ENCODE assay signal across 8 mouse cellular contexts in genomic region chr11:54927346-54928140, GRCm38 (mm10). TPM values are rescaled to one million over a fixed set of nuclear protein-coding genes. Genes with fewer than 3 reads are reported as not detected.
A peak's percentile ranks its signal among the peaks of the same experiment; 100 is the strongest.
DNase-seq lines count a peak whose midpoint lies in the region; ATAC-seq and TF ChIP-seq lines count a peak whose summit lies in the region.
"Had no signal": no experiment of that assay in that cellular context is flagged by ENCODE, and none has a peak within 500 bp of the region (broad histone marks: within the 10 kb centered on the region; RNA-seq: fewer than 3 reads in every experiment).

No protein-coding gene starts in this region.

- H3K36me3 ChIP-seq in MEL (ENCODE audit: control insufficient read depth in 1 of 2, insufficient read depth in 2 of 2, low read length in 2 of 2), result no peaks in the 10 kb centered on the region
- H3K36me3 ChIP-seq in embryonic facial prominence, embryonic 14.5 days (ENCODE audit: control insufficient read depth, insufficient read depth, low read length), result peaks cover 85% of the 10 kb centered on the region
- peaks cover 27% of the 10 kb centered on the region for H3K36me3 ChIP-seq in heart, embryonic 16.5 days (ENCODE audit: control insufficient read depth, insufficient read depth)

- 78% methylated on average over 14 of the region's 14 CpGs for WGBS in embryonic facial prominence, embryonic 14.5 days
- 60% methylated on average over 14 of the region's 14 CpGs for WGBS in heart, embryonic 16.5 days

- ATAC-seq in embryonic facial prominence, embryonic 14.5 days (ENCODE audit: low read depth), result no peak; the same call in 1 of the 2 replicates
- peak; percentile 66 for ATAC-seq in heart, embryonic 16.5 days (replicated peaks; ENCODE audit: extremely low read depth, insufficient read depth, low FRiP score)

- H3K4me2 ChIP-seq in embryonic facial prominence, embryonic 14.5 days (ENCODE audit: low read depth, low read length), result no peak overlapping the region
- H3K4me2 ChIP-seq in heart, embryonic 16.5 days (ENCODE audit: low read depth, low read length), result no peak overlapping the region
- H3K4me2 ChIP-seq: limb, embryonic 13.5 days had no signal

- H3K9ac ChIP-seq in MEL (ENCODE audit: control insufficient read depth, low read depth, low read length, poor library complexity, severe bottlenecking), result no peak overlapping the region
- H3K9ac ChIP-seq in embryonic facial prominence, embryonic 14.5 days (ENCODE audit: low read depth, low read length), result no peak overlapping the region
- H3K9ac ChIP-seq in heart, embryonic 16.5 days (ENCODE audit: low read length), result 0 out of 2 replicates have a peak overlapping the region, but pooled peaks have one; percentile 34
- H3K9ac ChIP-seq: limb, embryonic 13.5 days had no signal

- no peaks in the 10 kb centered on the region for H3K4me1 ChIP-seq in MEL (ENCODE audit: control insufficient read depth in 1 of 2, insufficient read depth in 2 of 2, low read length in 2 of 2)
- no peaks in the 10 kb centered on the region for H3K4me1 ChIP-seq in embryonic facial prominence, embryonic 14.5 days (ENCODE audit: control insufficient read depth, insufficient read depth, low read length)
- peaks cover 8% of the 10 kb centered on the region for H3K4me1 ChIP-seq in heart, embryonic 16.5 days (ENCODE audit: control insufficient read depth, insufficient read depth, low read length)
- H3K4me1 ChIP-seq: limb, embryonic 13.5 days had no signal

- peak; percentile 91 to 95 (median 95) for TF ChIP-seq CTCF in MEL (IDR thresholded peaks at IDR 0.05 in 2 of 3, conservative IDR thresholded peaks at IDR 0.05 in 1 of 3; ENCODE audit: control insufficient read depth in 1 of 3, insufficient read depth in 1 of 3, low read depth in 2 of 3, low read length in 3 of 3, poor library complexity in 1 of 3, severe bottlenecking in 1 of 3)

- no peak for TF ChIP-seq POLR2A in MEL (IDR thresholded peaks at IDR 0.05; ENCODE audit: control insufficient read depth in 1 of 2, insufficient read depth in 1 of 2, low read depth in 1 of 2, low read length in 2 of 2, poor library complexity in 1 of 2)

- peak; percentile 77 for DNase-seq in MEL (ENCODE audit: low read depth, low spot score)
- DNase-seq in adrenal gland, postnatal 25 days, result peak; percentile 71
- peak; percentile 56 for DNase-seq in embryonic facial prominence, embryonic 14.5 days (ENCODE audit: low spot score)
- peak; percentile 24 to 68 for DNase-seq in layer of hippocampus, adult 18-20 months (ENCODE audit: low spot score in 2 of 2)
- DNase-seq in lung, postnatal 10 days, result peak; percentile 75
- peak; percentile 22 to 25 for DNase-seq in right cerebral cortex, postnatal 36 days (ENCODE audit: low spot score in 2 of 2)

- H3K9me3 ChIP-seq in MEL (replicated peaks; ENCODE audit: insufficient read depth, low read length), result no peaks in the 10 kb centered on the region
- no peaks in the 10 kb centered on the region for H3K9me3 ChIP-seq in embryonic facial prominence, embryonic 14.5 days (ENCODE audit: control insufficient read depth, low read length)
- H3K9me3 ChIP-seq in heart, embryonic 16.5 days (replicated peaks; ENCODE audit: control insufficient read depth, low read length), result no peaks in the 10 kb centered on the region
- H3K9me3 ChIP-seq: limb, embryonic 13.5 days had no signal

- no peaks in the 10 kb centered on the region for H3K27me3 ChIP-seq in MEL (ENCODE audit: control insufficient read depth in 1 of 2, insufficient read depth in 2 of 2, low read length in 2 of 2)
- no peaks in the 10 kb centered on the region for H3K27me3 ChIP-seq in embryonic facial prominence, embryonic 14.5 days (replicated peaks; ENCODE audit: control insufficient read depth, insufficient read depth, low read length)
- no peaks in the 10 kb centered on the region for H3K27me3 ChIP-seq in heart, embryonic 16.5 days (ENCODE audit: control insufficient read depth, insufficient read depth, low read length)
- H3K27me3 ChIP-seq: limb, embryonic 13.5 days had no signal

- no peak overlapping the region for H3K4me3 ChIP-seq in MEL (ENCODE audit: control insufficient read depth in 1 of 2, insufficient read depth in 1 of 2, low read depth in 2 of 2, low read length in 2 of 2)
- no peak overlapping the region for H3K4me3 ChIP-seq in embryonic facial prominence, embryonic 14.5 days (ENCODE audit: low read depth, low read length)
- no peak overlapping the region for H3K4me3 ChIP-seq in heart, embryonic 16.5 days (ENCODE audit: low read length)
- H3K4me3 ChIP-seq: limb, embryonic 13.5 days had no signal

- peak; percentile 92 for TF ChIP-seq RAD21 in MEL (IDR thresholded peaks at IDR 0.05; ENCODE audit: low read depth, low read length)

- H3K27ac ChIP-seq in MEL (ENCODE audit: control insufficient read depth, low read depth, low read length), result no peak overlapping the region
- H3K27ac ChIP-seq in embryonic facial prominence, embryonic 14.5 days (replicated peaks; ENCODE audit: low read depth, low read length), result no peak overlapping the region
- H3K27ac ChIP-seq in heart, embryonic 16.5 days (ENCODE audit: low read length), result no peak overlapping the region
- H3K27ac ChIP-seq: limb, embryonic 13.5 days had no signal

- no peaks in the 10 kb centered on the region for H3K79me2 ChIP-seq in MEL (ENCODE audit: control insufficient read depth, insufficient read depth, low read length, poor library complexity)

- peak in 1 of 2 experiments; percentile 25; a peak in 1 of 4 replicates for TF ChIP-seq EP300 in MEL (IDR thresholded peaks at IDR 0.05; ENCODE audit: low read depth in 1 of 2, low read length in 2 of 2)

TF ChIP-seq in MEL, 35 proteins besides CTCF, POLR2A, EP300 and RAD21 (continues in another document):
- TF ChIP-seq ETS1 (IDR thresholded peaks at IDR 0.05; ENCODE audit: low read depth, low read length) (no peak), GATA1 (IDR thresholded peaks at IDR 0.05; ENCODE audit: low read depth, low read length) (peak; percentile 59), SIN3A (IDR thresholded peaks at IDR 0.05; ENCODE audit: low read length) (peak; percentile 59), ZKSCAN1 (IDR thresholded peaks at IDR 0.05; ENCODE audit: low read depth, low read length) (no peak), ZMIZ1 (IDR thresholded peaks at IDR 0.05; ENCODE audit: low read depth, low read length) (no peak), CHD1 (IDR thresholded peaks at IDR 0.05; ENCODE audit: low read depth, low read length) (no peak), BHLHE40 (IDR thresholded peaks at IDR 0.05; ENCODE audit: borderline replicate concordance, low read depth, low read length) (peak; percentile 46; the same call in 1 of the 2 replicates), ELF1 (IDR thresholded peaks at IDR 0.05; ENCODE audit: low read depth, low read length) (no peak), USF2 (IDR thresholded peaks at IDR 0.05; ENCODE audit: borderline replicate concordance in 1 of 2, insufficient read depth in 1 of 2, low read depth in 1 of 2, low read length in 2 of 2) (no peak), MAFK (IDR thresholded peaks at IDR 0.05; ENCODE audit: borderline replicate concordance, low read depth, low read length) (no peak), JUND (IDR thresholded peaks at IDR 0.05; ENCODE audit: low read depth, low read length) (no peak), MYC (IDR thresholded peaks at IDR 0.05; ENCODE audit: low read depth, low read length) (0 out of 2 replicates have a peak, but pooled peaks have one; percentile 46), KAT2A (conservative IDR thresholded peaks at IDR 0.05; ENCODE audit: low read depth, low read length) (no peak), MXI1 (IDR thresholded peaks at IDR 0.05; ENCODE audit: low read depth, low read length) (peak; percentile 48; the same call in 1 of the 2 replicates), POLR2AphosphoS5 (IDR thresholded peaks at IDR 0.05; ENCODE audit: borderline replicate concordance, low read depth, low read length) (no peak), POLR2AphosphoS2 (IDR thresholded peaks at IDR 0.05; ENCODE audit: low read length) (no peak), ZC3H11A (IDR thresholded peaks at IDR 0.05; ENCODE audit: low read depth, low read length) (peak; percentile 88), TCF12 (IDR thresholded peaks at IDR 0.05; ENCODE audit: low read depth, low read length) (0 out of 2 replicates have a peak, but pooled peaks have one; percentile 18), TAL1 (IDR thresholded peaks at IDR 0.05; ENCODE audit: low read length) (no peak), UBTF (IDR thresholded peaks at IDR 0.05; ENCODE audit: borderline replicate concordance, insufficient read depth, low read depth, low read length) (no peak), E2F4 (IDR thresholded peaks at IDR 0.05; ENCODE audit: borderline replicate concordance, low read depth, low read length) (no peak), HCFC1 (IDR thresholded peaks at IDR 0.05; ENCODE audit: low read depth, low read length) (no peak), CHD2 (IDR thresholded peaks at IDR 0.05; ENCODE audit: low read length) (no peak), ZNF384 (IDR thresholded peaks at IDR 0.05; ENCODE audit: low read depth, low read length) (0 out of 2 replicates have a peak, but pooled peaks have one; percentile 18), MYB (IDR thresholded peaks at IDR 0.05; ENCODE audit: low read depth, low read length) (no peak), TBP (IDR thresholded peaks at IDR 0.05; ENCODE audit: low read depth, low read length) (no peak), MEF2A (IDR thresholded peaks at IDR 0.05; ENCODE audit: extremely low read depth, insufficient replicate concordance, low read depth, low read length, poor library complexity, severe bottlenecking) (no peak)

RNA-seq across cellular contexts. Expression of gene Gpx3, which starts 25.3 kb away (rescaled TPM):
- 0.12 TPM in 1 of 2 replicates, not detected in the other for total RNA-seq in MEL (2012; rRNA removed)
- under 1 TPM in 1 of 2 experiments, not detected in 1; 0.15 TPM for polyA plus RNA-seq in MEL (2012; ENCODE audit: insufficient read depth in 1 of 2, insufficient read length in 2 of 2, low read depth in 1 of 2, low replicate concordance in 2 of 2, missing spikeins in 1 of 2)
- 255 and 328 TPM in 2 replicates for total RNA-seq in adrenal gland, postnatal 25 days (2021)
- 67.7 and 89.8 TPM in 2 replicates for polyA plus RNA-seq in embryonic facial prominence, embryonic 14.5 days (2014; fragmentation: Nextera tagmentation; extraction: Ambion mirVana)
- polyA plus RNA-seq in heart, embryonic 16.5 days (2015; fragmentation: Nextera tagmentation; extraction: Ambion mirVana), result 771 and 1,022 TPM in 2 replicates
- 1 to 10 TPM; 4.7 to 5.8 TPM for total RNA-seq in layer of hippocampus, adult 18-20 months (2021)

RNA-seq across cellular contexts. Expression of gene Tnip1, which starts 35.2 kb away (rescaled TPM):
- 8.1 and 10.5 TPM in 2 replicates for total RNA-seq in MEL (2012; rRNA removed)
- polyA plus RNA-seq in MEL (2012; ENCODE audit: insufficient read depth in 1 of 2, insufficient read length in 2 of 2, low read depth in 1 of 2, low replicate concordance in 2 of 2, missing spikeins in 1 of 2), result 10 to 100 TPM in 1 of 2 experiments, not detected in 1; 19.7 TPM
- 79.9 and 97.1 TPM in 2 replicates for total RNA-seq in adrenal gland, postnatal 25 days (2021)
- 20.4 and 21.0 TPM in 2 replicates for polyA plus RNA-seq in embryonic facial prominence, embryonic 14.5 days (2014; fragmentation: Nextera tagmentation; extraction: Ambion mirVana)
- 20.0 and 24.7 TPM in 2 replicates for polyA plus RNA-seq in heart, embryonic 16.5 days (2015; fragmentation: Nextera tagmentation; extraction: Ambion mirVana)
- total RNA-seq in layer of hippocampus, adult 18-20 months (2021), result 10 to 100 TPM; 35.2 to 39.0 TPM

Comparison
In these comparisons a context has a peak if more than half of its experiments do, and no peak if none do; other contexts are left out.
1. DNase-seq: peak in every context shown above with its lines; median percentile 77 in MEL; 75 in lung, postnatal 10 days; 71 in adrenal gland, postnatal 25 days; 56 in embryonic facial prominence, embryonic 14.5 days; 46 in layer of hippocampus, adult 18-20 months; 24 in right cerebral cortex, postnatal 36 days.
2. RNA of gene Gpx3, which starts 25.3 kb away (total RNA-seq): 255 to 328 TPM in adrenal gland, postnatal 25 days; 4.7 to 5.8 TPM in layer of hippocampus, adult 18-20 months and 0.12 TPM in MEL; every median in the first group is over 10 times any median in the second.